Mouse (Mus musculus) cerebellum, adult 2 months (tissue): ENCODE data around the gene Wsb1.

Experiments
- CTCF ChIP-seq: fragments of 200-500 bp; IDR thresholded peaks from 2 replicates; pipeline ENCODE4 v1.5.1; 2011; ENCODE audit warnings: low read depth, mild to moderate bottlenecking, control low read depth, low read length, moderate library complexity, borderline replicate concordance; ENCODE audit not compliant: insufficient read depth
- POLR2A ChIP-seq: fragments of 200-500 bp; IDR thresholded peaks from 2 replicates; pipeline ENCODE4 v1.6.1; 2011; ENCODE audit warnings: low read length, control low read depth, borderline replicate concordance; ENCODE audit not compliant: insufficient read depth

GRCm38 (mm10) chr11:79273757-79274156, 19.3 kb upstream of the Wsb1 start:
- no peak for TF ChIP-seq CTCF
- TF ChIP-seq POLR2A: no peak
